Mouse (Mus musculus): Measurements from ENCODE around the gene Tex13c2. TPM values are rescaled to one million over a fixed set of nuclear protein-coding genes. Genes with fewer than 3 reads are reported as not detected.

Tex13c2 gene
- total RNA-seq (2021), result not detected
- long read RNA-seq, experiment 1, result 0 reads
- long read RNA-seq, experiment 2, result 0 reads

- no peak for TF ChIP-seq CTCF (IDR thresholded peaks at IDR 0.05)
- DNase-seq (ENCODE audit: extremely low spot score in 1 of 2, low spot score in 2 of 2), result no peak
- Histone ChIP-seq H3K4me3 (no peak within 1 kb of the TSS), H3K27ac (no peak within 1 kb of the TSS)
- intact Hi-C loops (cut with DNase I), result loop anchor here (5.0 kb wide), 1 partner anchor 62 kb away; no protein-coding TSS in a partner anchor
Measured at GRCm38 (mm10) chrX:42489446-42489845, at the start of gene Tex13c2. Gene Tex13c2, plus strand, starts transcription at chrX:42489691.

DNA sequence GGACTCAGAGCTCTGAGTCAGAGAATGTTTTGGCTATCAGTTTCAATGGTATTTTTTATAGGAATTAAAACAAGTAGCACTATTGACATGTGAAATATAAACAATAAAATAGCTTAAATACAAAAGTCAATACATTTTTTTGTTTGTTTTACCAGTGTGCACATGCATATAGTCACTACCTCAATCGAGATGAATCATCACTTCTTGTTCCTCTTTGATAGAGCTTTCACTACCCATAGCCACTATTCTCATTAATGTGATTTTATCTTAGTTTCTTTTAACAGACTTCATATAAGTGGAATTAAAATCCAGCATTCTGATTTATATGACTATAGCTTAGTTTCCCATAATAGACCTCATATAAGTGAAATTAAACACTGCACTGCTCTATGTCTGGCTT lies 39.2 kb upstream of the Tex13c2 start:
- Histone ChIP-seq H3K4me3 (no peak overlapping the region), H3K27ac (no peak overlapping the region)
- no peak for TF ChIP-seq CTCF (IDR thresholded peaks at IDR 0.05)
- DNase-seq (ENCODE audit: extremely low spot score in 1 of 2, low spot score in 2 of 2), result no peak
- intact Hi-C loops (cut with DNase I), result no loop called here

DNA sequence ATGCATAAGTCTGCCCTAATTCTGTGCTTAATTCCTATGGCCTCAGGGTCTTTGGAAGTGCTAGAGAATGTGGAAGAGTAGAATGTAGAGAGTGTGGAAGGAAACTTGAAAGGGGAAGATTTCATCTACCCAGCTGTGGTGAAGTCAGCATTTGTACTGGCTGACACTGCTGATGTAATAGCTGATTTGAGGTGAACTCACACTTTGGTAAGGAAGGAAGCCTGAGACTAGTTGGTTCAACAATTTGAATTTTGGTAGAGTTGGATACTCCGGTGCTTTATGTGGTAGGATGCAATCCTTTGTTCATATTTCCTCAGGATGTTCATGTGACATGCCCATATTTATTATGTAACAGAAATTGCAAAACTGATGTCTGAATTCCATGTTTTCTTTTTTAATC lies 36.5 kb upstream of the Tex13c2 start:
- intact Hi-C loops (cut with DNase I), result no loop called here
- no peak overlapping the region for H3K4me3 ChIP-seq
- no peak for TF ChIP-seq CTCF (IDR thresholded peaks at IDR 0.05)
- no peak overlapping the region for H3K27ac ChIP-seq
- DNase-seq (ENCODE audit: extremely low spot score in 1 of 2, low spot score in 2 of 2), result no peak

DNA sequence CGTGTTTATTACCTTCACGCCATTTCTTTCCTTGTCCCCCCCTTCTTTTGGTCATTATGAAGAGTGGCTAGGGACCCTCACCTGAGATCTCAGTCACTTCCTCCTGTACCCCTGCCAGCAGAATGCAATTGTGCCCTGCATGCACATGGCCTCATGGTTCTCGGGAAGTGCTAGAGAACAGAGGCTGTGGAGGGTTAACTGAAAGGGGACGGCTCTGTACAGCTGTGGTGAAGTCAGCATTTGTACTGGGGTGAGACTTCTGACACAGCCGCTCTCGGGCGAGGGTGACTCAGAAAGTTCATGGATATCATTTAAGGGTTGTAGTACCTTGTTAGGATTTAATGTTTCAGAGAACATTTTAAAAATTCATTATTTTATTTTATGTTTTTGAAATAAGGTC lies 35.0 kb upstream of the Tex13c2 start:
- no peak for DNase-seq (ENCODE audit: extremely low spot score in 1 of 2, low spot score in 2 of 2)
- TF ChIP-seq CTCF (IDR thresholded peaks at IDR 0.05), result no peak
- H3K4me3 ChIP-seq, result no peak overlapping the region
- intact Hi-C loops (cut with DNase I), result no loop called here
- H3K27ac ChIP-seq, result no peak overlapping the region

- Histone ChIP-seq H3K27ac (no peak overlapping the region), H3K4me3 (no peak overlapping the region)
- intact Hi-C loops (cut with DNase I), result no loop called here
- DNase-seq (ENCODE audit: extremely low spot score in 1 of 2, low spot score in 2 of 2), result no peak
- no peak for TF ChIP-seq CTCF (IDR thresholded peaks at IDR 0.05)
Measured at GRCm38 (mm10) chrX:42490336-42490735, 845 bp downstream of the Tex13c2 start.

GRCm38 (mm10) chrX:42500538-42500937 lies 11.0 kb downstream of the Tex13c2 start:
- H3K27ac ChIP-seq, result no peak overlapping the region
- intact Hi-C loops (cut with DNase I), result no loop called here
- no peak for TF ChIP-seq CTCF (IDR thresholded peaks at IDR 0.05)
- DNase-seq (ENCODE audit: extremely low spot score in 1 of 2, low spot score in 2 of 2), result no peak
- H3K4me3 ChIP-seq, result no peak overlapping the region

DNA sequence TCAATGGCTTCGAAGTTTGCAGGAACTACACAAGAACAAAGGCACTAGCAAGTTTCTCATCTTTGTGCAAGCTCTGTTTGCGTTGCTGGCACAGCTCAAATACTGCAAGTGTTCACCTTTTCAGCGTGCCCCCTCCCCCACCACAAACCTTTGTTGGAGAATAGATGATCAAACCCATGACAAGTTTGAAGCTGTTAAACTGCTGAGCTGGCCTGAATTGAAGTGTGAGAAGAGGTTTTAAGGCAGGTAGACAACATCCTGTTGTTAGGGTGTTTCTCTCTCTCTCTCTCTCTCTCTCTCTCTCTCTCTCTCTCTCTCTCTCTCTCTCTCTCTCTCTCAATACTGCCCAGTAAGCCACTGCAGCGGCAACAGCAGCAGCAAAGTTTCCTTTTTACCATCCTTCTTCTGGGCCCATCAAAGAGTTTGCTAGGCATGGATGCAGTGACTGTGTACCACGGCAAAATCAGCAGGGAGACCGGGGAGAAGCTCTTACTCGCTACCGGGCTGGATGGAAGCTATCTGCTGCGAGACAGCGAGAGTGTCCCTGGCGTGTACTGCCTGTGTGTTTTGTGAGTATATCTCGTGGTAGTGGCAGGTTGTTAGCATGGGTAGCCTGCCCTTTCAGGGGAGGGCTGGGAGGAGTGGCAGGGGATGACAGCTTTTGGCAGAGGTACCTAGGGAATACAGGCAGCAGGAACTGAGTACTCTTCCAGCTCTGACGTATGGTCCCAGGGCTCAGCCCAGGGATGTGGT lies 13.0 kb downstream of the Tex13c2 start, which contains the start of gene Sh2d1a:
Gene Sh2d1a, plus strand, starts transcription at position 163 of the 753 bp plus-strand sequence.
- no peak for TF ChIP-seq CTCF (IDR thresholded peaks at IDR 0.05)
- H3K4me3 ChIP-seq, result no peak within 1 kb of the TSS
- no peak for DNase-seq (ENCODE audit: extremely low spot score in 1 of 2, low spot score in 2 of 2)
- no peak within 1 kb of the TSS for H3K27ac ChIP-seq
- intact Hi-C loops (cut with DNase I), result no loop called here

- no peak overlapping the region for H3K27ac ChIP-seq
- TF ChIP-seq CTCF (IDR thresholded peaks at IDR 0.05), result no peak
- no peak overlapping the region for H3K4me3 ChIP-seq
- no peak for DNase-seq (ENCODE audit: extremely low spot score in 1 of 2, low spot score in 2 of 2)
- intact Hi-C loops (cut with DNase I), result no loop called here
Measured at GRCm38 (mm10) chrX:42511105-42511504, 21.6 kb downstream of the Tex13c2 start.

DNA sequence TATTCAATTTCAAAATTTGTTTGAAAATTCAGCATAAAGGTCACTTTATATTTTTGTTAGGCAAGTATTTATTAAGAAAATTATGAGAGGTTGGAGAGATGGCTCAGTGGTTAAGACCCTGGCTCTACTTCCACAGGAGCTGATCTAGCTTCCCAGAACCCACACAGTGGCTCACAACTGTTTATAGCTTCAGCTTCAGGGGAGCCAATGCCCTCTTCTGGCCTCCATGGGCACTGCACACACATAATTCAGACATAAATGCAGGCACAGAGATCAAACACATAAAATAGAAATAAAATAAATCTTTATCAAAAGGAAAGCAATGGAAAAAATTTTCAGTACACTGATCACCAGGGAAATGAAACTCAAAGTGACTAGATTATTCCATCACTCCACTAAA lies 23.1 kb downstream of the Tex13c2 start:
- Histone ChIP-seq H3K27ac (no peak overlapping the region), H3K4me3 (no peak overlapping the region)
- DNase-seq (ENCODE audit: extremely low spot score in 1 of 2, low spot score in 2 of 2), result no peak
- peak; percentile 22; the same call in 1 of the 2 replicates for TF ChIP-seq CTCF (IDR thresholded peaks at IDR 0.05)
- intact Hi-C loops (cut with DNase I), result no loop called here

DNA sequence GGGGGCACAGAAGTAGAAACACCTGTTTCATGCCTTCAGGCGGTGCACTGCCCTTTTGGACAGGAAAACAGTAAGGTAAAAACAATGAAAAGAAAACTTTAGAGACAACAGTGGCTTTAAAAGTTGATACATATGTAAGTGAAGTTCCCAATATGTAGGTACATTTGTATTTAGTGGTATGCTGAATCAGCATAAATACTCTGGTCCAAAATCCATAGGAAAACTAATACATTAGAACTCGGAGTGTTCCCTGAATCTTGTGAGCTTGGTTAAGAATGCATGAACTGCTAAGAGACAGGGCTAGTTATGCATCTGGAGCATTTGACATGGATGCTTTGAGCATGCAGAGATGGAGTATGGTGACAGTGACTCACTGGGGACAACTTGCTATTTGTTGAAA lies 33.4 kb downstream of the Tex13c2 start:
- no peak overlapping the region for H3K27ac ChIP-seq
- no peak for TF ChIP-seq CTCF (IDR thresholded peaks at IDR 0.05)
- intact Hi-C loops (cut with DNase I), result loop anchor here (10.0 kb wide), 1 partner anchor 238 kb away; no protein-coding TSS in a partner anchor
- no peak for DNase-seq (ENCODE audit: extremely low spot score in 1 of 2, low spot score in 2 of 2)
- no peak overlapping the region for H3K4me3 ChIP-seq

DNA sequence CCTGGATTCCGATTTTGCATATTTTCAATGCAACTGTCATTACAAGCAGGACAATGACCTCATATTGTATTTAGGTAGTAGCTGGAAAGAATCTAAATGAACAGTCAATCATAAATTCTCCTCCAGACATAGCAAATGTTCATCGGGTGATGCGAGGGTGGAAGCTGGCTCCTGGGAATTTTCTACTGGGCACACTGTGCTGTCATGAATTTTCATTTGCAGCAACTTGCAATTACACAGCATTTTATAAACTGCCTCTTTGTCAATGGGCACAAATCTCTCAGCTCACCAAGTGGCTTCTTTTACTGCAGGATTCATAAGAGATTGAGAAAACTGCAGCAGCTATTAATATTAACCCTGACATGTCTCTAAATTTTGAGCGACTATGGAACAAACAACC lies 41.2 kb downstream of the Tex13c2 start:
- Histone ChIP-seq H3K4me3 (no peak overlapping the region), H3K27ac (no peak overlapping the region)
- DNase-seq (ENCODE audit: extremely low spot score in 1 of 2, low spot score in 2 of 2), result no peak
- no peak for TF ChIP-seq CTCF (IDR thresholded peaks at IDR 0.05)
- intact Hi-C loops (cut with DNase I), result no loop called here

GRCm38 (mm10) chrX:42540030-42540755 lies 50.7 kb downstream of the Tex13c2 start:
- peak overlapping the region; percentile 41 for H3K4me3 ChIP-seq
- peak overlapping the region; percentile 40; the same call in 1 of the 2 replicates for H3K27ac ChIP-seq
- intact Hi-C loops (cut with DNase I), result loop anchor here (5.0 kb wide), 1 partner anchor 887 kb away; the partner anchor contains the start of gene Tenm1
- DNase-seq (ENCODE audit: extremely low spot score in 1 of 2, low spot score in 2 of 2), result peak in 1 of 2 experiments; percentile 11
- TF ChIP-seq CTCF (IDR thresholded peaks at IDR 0.05), result no peak

Data from left cerebral cortex, adult 2 months (tissue).